Mouse (Mus musculus) embryo, embryonic 11 days (tissue): Measurements from ENCODE around the gene Rps15a.

Experiments used
- DNase-seq: peaks from one replicate; pipeline ENCODE4 v3.0.0-alpha.2; 2015

The Rps15a gene

GRCm38 (mm10) chr7:118113541-118114297 is 2.3 kb downstream of the Rps15a start:
- no peak for DNase-seq

GRCm38 (mm10) chr7:118111128-118111527 is 4.9 kb downstream of the Rps15a start:
- DNase-seq, result no peak

GRCm38 (mm10) chr7:118107671-118108070 is 8.3 kb downstream of the Rps15a start:
- no peak for DNase-seq

- DNase-seq, result peak; percentile 49
These were observed 11.4 kb downstream of the Rps15a start for GRCm38 (mm10) chr7:118104458-118105052.

- DNase-seq, result no peak
These were observed 12.3 kb downstream of the Rps15a start for GRCm38 (mm10) chr7:118103462-118104379.

GRCm38 (mm10) chr7:118102678-118103461 is 13.1 kb downstream of the Rps15a start:
- peak; percentile 18 for DNase-seq

GRCm38 (mm10) chr7:118102231-118102630 is 13.8 kb downstream of the Rps15a start:
- peak; percentile 83 for DNase-seq

GRCm38 (mm10) chr7:118097615-118098014 is 18.4 kb downstream of the Rps15a start:
- no peak for DNase-seq

GRCm38 (mm10) chr7:118079987-118080386 is 36.0 kb downstream of the Rps15a start:
- DNase-seq, result no peak

- DNase-seq, result no peak
These were observed 36.9 kb downstream of the Rps15a start for GRCm38 (mm10) chr7:118079097-118079496.

GRCm38 (mm10) chr7:118067261-118067660 is 48.7 kb downstream of the Rps15a start:
- DNase-seq, result no peak

GRCm38 (mm10) chr7:118056300-118056699 is 59.7 kb downstream of the Rps15a start:
- no peak for DNase-seq
